Mouse (Mus musculus): ENCODE results near the gene Rapgef1.

- TF ChIP-seq POLR2AphosphoS5 (IDR thresholded peaks at IDR 0.05; ENCODE audit: insufficient replicate concordance, low read depth, low read length) = no peak
- TF ChIP-seq CTCF (IDR thresholded peaks at IDR 0.05; ENCODE audit: low read depth, low read length) = no peak
- no peak for TF ChIP-seq GATA2 (IDR thresholded peaks at IDR 0.05; ENCODE audit: borderline replicate concordance, low read depth, low read length)
- TF ChIP-seq TAL1 (conservative IDR thresholded peaks at IDR 0.05; ENCODE audit: low read depth, low read length) = no peak
Measured at GRCm38 (mm10) chr2:29633782-29634181, 14.3 kb downstream of the Rapgef1 start.

Data from G1E (cell line).